Mouse (Mus musculus) heart, postnatal 0 days (tissue): Measurements from ENCODE around the gene Mbd4. TPM values are rescaled to one million over a fixed set of nuclear protein-coding genes. Genes with fewer than 3 reads are reported as not detected.

ENCODE experiments used
- ATAC-seq: fragments of 200-750 bp; cut with Nextera tagmentation; 2 replicates; pipeline ENCODE4 v1.8.0; 2017; ENCODE audit warnings: low read depth, moderate number of reproducible peaks, moderate library complexity; ENCODE audit not compliant: insufficient read depth
- DNase-seq: peaks from one replicate; pipeline ENCODE4 v3.0.0-alpha.2; 2016; ENCODE audit warnings: low spot score
- H3K27ac ChIP-seq: fragments of 300-500 bp; sonication (generic); 2 replicates; pipeline ENCODE4 v1.5.1; 2014; ENCODE audit warnings: low read depth, mild to moderate bottlenecking
- H3K27me3 ChIP-seq: fragments of 300-500 bp; sonication (generic); 2 replicates; pipeline ENCODE4 v1.6.1; 2014; ENCODE audit warnings: low read length, mixed read lengths; ENCODE audit not compliant: control insufficient read depth, insufficient read depth
- H3K36me3 ChIP-seq: fragments of 300-500 bp; sonication (generic); replicated peaks from 2 replicates; pipeline ENCODE4 v1.6.1; 2014; ENCODE audit warnings: low read length, mixed read lengths; ENCODE audit not compliant: control insufficient read depth, insufficient read depth
- H3K4me1 ChIP-seq: fragments of 300-500 bp; sonication (generic); 2 replicates; pipeline ENCODE4 v1.6.1; 2014; ENCODE audit warnings: antibody characterized with exemption; ENCODE audit not compliant: control insufficient read depth, insufficient read depth
- H3K4me2 ChIP-seq: fragments of 300-500 bp; sonication (generic); 2 replicates; pipeline ENCODE4 v1.6.1; 2014; ENCODE audit warnings: low read depth, mild to moderate bottlenecking, low read length, moderate library complexity
- H3K4me3 ChIP-seq: fragments of 300-500 bp; sonication (generic); 2 replicates; pipeline ENCODE4 v1.5.1; 2014; ENCODE audit warnings: low read depth, low read length
- H3K9ac ChIP-seq: fragments of 300-500 bp; sonication (generic); replicated peaks from 2 replicates; pipeline ENCODE4 v1.6.1; 2014; ENCODE audit warnings: low read depth, low read length, mixed read lengths
- H3K9me3 ChIP-seq: fragments of 300-500 bp; sonication (generic); replicated peaks from 2 replicates; pipeline ENCODE4 v1.6.1; 2016; ENCODE audit warnings: low read length; ENCODE audit not compliant: control insufficient read depth
- CTCF ChIP-seq: IDR thresholded peaks from 2 replicates; pipeline ENCODE4 v1.5.1; 2016; ENCODE audit warnings: antibody characterized with exemption, control low read depth, low read depth
- EP300 ChIP-seq: IDR thresholded peaks from 2 replicates; pipeline ENCODE4 v1.6.1; 2016; ENCODE audit warnings: antibody characterized with exemption, low read depth
- WGBS: fragments of 180-500 bp; shearing (Covaris S2); extraction: QIAGEN DNeasy Blood & Tissue Kit; methylation state at CpG from one replicate; pipeline ENCODE4 v1.1.7; 2014; 5-methylcytosine and 5-hydroxymethylcytosine counted together
- polyA plus RNA-seq: library from polyadenylated mRNA; unstranded; fragments of >200 nt; fragmentation: Nextera tagmentation; extraction: Ambion mirVana; gene quantifications from 2 replicates; pipeline ENCODE4 v1.2.1, GENCODE M21; 2015
- total RNA-seq: library from RNA; depleted of rRNA; stranded (reverse); fragments of >200 nt; gene quantifications from 2 replicates; pipeline ENCODE4 v1.2.3, GENCODE M21; 2014; ENCODE audit warnings: low replicate concordance

Mbd4 gene
- total and polyA plus RNA-seq, 2 experiments from 2014 or later: 1.5 to 3.4 TPM

DNA sequence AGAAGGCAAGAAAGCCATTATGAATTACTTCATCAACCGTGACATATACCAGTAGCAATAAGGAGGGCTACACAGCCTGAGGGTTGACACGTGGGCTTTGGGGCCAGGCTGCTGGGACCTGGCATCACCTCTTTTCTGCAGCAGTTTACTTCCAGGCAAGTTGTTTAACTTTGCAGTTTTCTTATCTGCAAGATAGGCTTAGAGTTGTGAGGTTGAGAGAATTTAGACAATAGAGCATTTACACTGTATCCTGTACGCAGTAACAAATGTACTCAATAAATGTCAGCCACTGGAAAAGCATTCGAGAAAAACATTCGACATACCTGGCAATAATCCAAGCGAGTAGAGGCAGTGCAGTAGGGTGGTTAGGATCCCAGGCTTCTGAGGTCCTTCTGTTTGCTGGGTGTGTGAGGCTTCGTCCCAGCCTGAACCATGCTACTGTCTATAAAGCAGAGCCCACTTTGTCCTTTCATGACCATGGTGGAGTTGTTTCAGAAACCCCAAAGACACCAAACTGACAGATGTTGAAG is 6.9 kb upstream of the Mbd4 start:
- H3K27me3 ChIP-seq: no peaks in the 10 kb centered on the region
- no peak overlapping the region for H3K27ac ChIP-seq
- no peak overlapping the region for H3K4me3 ChIP-seq
- H3K9ac ChIP-seq: no peak overlapping the region
- H3K4me2 ChIP-seq: no peak overlapping the region
- H3K36me3 ChIP-seq: 0 out of 2 replicates have a peak, but pooled peaks cover 7% of the 10 kb centered on the region
- no peaks in the 10 kb centered on the region for H3K9me3 ChIP-seq
- TF ChIP-seq EP300: no peak
- no peak for TF ChIP-seq CTCF
- ATAC-seq (no peak; the same call in 1 of the 2 replicates), DNase-seq (no peak)
- peaks cover 4% of the 10 kb centered on the region for H3K4me1 ChIP-seq
- 43% methylated on average over 7 of the region's 7 CpGs for WGBS

DNA sequence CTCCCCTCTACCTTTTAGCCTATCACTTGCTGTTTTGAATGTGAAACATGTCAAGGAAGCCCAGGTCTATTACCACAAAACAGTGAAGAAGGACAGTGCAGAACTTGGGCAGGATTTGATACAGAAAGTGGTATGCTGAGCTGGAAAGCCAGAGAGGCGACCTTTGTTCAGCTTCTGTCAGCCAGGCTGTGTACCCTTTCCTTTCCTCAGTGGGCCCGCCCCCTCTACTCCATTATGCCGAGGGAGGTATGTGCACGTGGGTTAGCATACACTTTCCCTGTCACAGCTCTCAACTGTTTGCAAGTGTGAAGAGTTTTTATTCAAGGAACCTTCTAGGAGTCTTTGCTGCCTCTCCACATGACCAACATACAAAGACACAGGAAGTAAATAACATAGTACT is 6.1 kb upstream of the Mbd4 start:
- no peak overlapping the region for H3K9ac ChIP-seq
- no peaks in the 10 kb centered on the region for H3K36me3 ChIP-seq
- H3K4me3 ChIP-seq: no peak overlapping the region
- H3K27me3 ChIP-seq: no peaks in the 10 kb centered on the region
- H3K27ac ChIP-seq: no peak overlapping the region
- TF ChIP-seq EP300 (no peak), CTCF (no peak)
- DNase-seq (no peak), ATAC-seq (no peak)
- 52% methylated on average over 4 of the region's 4 CpGs for WGBS
- no peaks in the 10 kb centered on the region for H3K9me3 ChIP-seq
- H3K4me2 ChIP-seq: no peak overlapping the region
- peaks cover 4% of the 10 kb centered on the region for H3K4me1 ChIP-seq

DNA sequence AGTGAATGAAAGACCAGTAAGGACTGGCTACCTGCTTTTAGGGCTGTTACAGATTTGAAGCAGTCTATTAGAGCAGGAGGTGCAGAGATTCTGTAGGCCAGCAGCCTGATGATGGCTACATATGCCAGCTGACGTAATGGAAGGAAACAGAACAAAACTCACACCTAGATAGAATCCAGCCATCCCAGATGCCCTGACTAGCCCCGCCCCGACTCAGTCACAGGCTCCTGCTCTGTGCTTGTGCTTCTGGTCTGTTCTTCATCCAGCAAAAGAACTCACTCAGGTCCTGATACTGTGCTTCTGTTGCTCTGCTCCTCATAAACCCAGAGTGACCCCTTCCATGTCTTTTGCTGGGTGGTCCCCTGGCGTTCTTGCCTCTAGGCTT is 3.2 kb upstream of the Mbd4 start:
- H3K27me3 ChIP-seq: no peaks in the 10 kb centered on the region
- peaks cover 16% of the 10 kb centered on the region for H3K4me1 ChIP-seq
- no peak for TF ChIP-seq CTCF
- no peak for TF ChIP-seq EP300
- 43% methylated on average over 4 of the region's 4 CpGs for WGBS
- H3K4me3 ChIP-seq: no peak overlapping the region
- no peak for ATAC-seq
- no peaks in the 10 kb centered on the region for H3K9me3 ChIP-seq
- H3K36me3 ChIP-seq: no peaks in the 10 kb centered on the region
- H3K4me2 ChIP-seq: no peak overlapping the region
- no peak overlapping the region for H3K9ac ChIP-seq
- peak overlapping the region; percentile 53 for H3K27ac ChIP-seq
- DNase-seq: no peak

DNA sequence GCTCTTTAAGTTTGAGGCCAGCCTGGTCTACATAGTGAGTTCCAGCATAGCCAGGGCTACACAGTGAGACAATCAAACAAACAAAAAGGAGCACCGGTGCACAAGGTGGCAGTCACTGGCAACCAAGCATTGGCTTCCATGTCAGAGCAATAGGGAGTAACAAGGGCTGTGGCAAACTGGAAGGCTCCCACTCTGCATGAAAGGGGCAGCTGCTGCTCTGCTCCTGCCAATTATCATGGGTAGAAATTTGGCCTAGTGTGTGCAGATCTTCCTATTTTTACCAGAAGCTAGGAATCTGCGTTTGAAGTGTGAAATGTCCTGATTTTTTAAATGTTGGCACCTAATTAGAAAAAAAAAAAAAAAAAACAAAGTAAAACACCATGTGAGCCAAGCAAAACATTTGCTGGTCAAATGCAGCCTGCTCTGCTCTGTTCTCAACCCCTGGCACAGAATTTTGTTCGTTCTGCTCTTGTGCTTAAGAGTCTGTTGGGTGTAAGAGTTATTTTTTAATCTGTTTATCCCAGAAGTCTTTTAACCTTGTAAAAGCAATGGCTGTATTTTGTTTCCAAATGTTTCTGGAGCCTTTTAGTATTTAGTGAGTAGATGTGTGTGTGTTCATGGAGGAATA is 2.7 kb upstream of the Mbd4 start:
- no peak overlapping the region for H3K9ac ChIP-seq
- H3K4me3 ChIP-seq: no peak overlapping the region
- TF ChIP-seq EP300: no peak
- no peak for TF ChIP-seq CTCF
- H3K27ac ChIP-seq: peak overlapping the region; percentile 53; the same call in 1 of the 2 replicates
- peaks cover 16% of the 10 kb centered on the region for H3K4me1 ChIP-seq
- no peak for DNase-seq
- H3K4me2 ChIP-seq: no peak overlapping the region
- H3K27me3 ChIP-seq: no peaks in the 10 kb centered on the region
- ATAC-seq: no peak
- no peaks in the 10 kb centered on the region for H3K9me3 ChIP-seq
- no peaks in the 10 kb centered on the region for H3K36me3 ChIP-seq
- WGBS: 68% methylated on average over 3 of the region's 3 CpGs

DNA sequence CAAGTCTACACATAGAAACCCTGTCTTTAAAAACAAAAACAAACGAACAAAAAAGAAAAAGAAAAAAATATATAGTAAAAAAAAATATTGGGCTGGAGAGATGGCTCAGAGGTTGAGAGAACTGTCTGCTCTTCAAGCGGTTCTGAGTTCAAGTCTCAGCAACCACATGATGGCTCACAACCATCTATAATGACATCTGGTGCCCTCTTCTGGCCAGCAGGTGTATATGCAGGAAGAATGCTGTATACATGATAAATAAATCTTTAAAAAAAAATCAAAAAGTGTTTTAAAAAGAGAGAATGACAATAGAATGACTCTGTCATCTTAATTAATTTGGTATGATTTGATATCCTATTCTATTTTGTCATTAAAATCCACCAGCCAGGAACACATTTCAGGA is 1.3 kb upstream of the Mbd4 start:
- Histone ChIP-seq H3K27me3 (no peaks in the 10 kb centered on the region), H3K9me3 (no peaks in the 10 kb centered on the region), H3K36me3 (no peaks in the 10 kb centered on the region), H3K27ac (no peak overlapping the region), H3K4me2 (no peak overlapping the region), H3K9ac (no peak overlapping the region), H3K4me3 (no peak overlapping the region), H3K4me1 (peaks cover 16% of the 10 kb centered on the region; the same call in 1 of the 2 replicates)
- TF ChIP-seq CTCF (peak; percentile 48), EP300 (no peak)
- ATAC-seq (no peak), DNase-seq (no peak)
- WGBS: 74% methylated on average over 2 of the region's 2 CpGs

DNA sequence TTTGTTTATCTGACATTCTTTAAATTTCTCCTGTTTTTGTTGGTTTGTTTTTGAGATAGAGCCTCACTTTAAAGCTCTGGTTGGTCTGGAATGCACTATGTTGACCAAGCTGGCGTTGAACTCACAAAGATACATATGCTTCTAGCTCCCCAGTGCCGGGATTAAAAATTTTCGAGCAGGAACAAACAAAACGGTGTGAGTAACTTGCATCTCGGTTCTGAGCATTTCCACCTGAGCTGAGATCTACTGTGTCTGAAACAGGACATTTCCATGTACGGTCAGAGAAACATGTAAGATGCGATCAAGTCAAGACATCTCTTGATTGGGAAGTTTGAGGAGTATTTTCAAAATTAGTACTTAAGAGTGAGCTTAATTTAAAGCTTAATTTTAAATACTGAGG is 814 bp upstream of the Mbd4 start:
- TF ChIP-seq CTCF (no peak), EP300 (no peak)
- peaks cover 3% of the 10 kb centered on the region; the same call in 1 of the 2 replicates for H3K36me3 ChIP-seq
- 44% methylated on average over 7 of the region's 7 CpGs for WGBS
- H3K9ac ChIP-seq: 0 out of 2 replicates have a peak overlapping the region, but pooled peaks have one; percentile 22
- peak overlapping the region; percentile 70 for H3K27ac ChIP-seq
- peak overlapping the region; percentile 57 for H3K4me3 ChIP-seq
- H3K4me1 ChIP-seq: peaks cover 16% of the 10 kb centered on the region; the same call in 1 of the 2 replicates
- H3K9me3 ChIP-seq: no peaks in the 10 kb centered on the region
- no peaks in the 10 kb centered on the region for H3K27me3 ChIP-seq
- DNase-seq (no peak), ATAC-seq (no peak)
- peak overlapping the region; percentile 55 for H3K4me2 ChIP-seq
